Mouse (Mus musculus) spleen, adult 2 months (tissue): ENCODE measurements around the gene Kansl3.

Experiments
- CTCF ChIP-seq: fragments of 200-500 bp; IDR thresholded peaks from 2 replicates; pipeline ENCODE4 v1.5.1; 2011; ENCODE audit warnings: mild to moderate bottlenecking, inconsistent platforms; ENCODE audit not compliant: insufficient read depth, insufficient read length, insufficient replicate concordance; ENCODE audit errors: extremely low read depth
- POLR2A ChIP-seq: fragments of 200-500 bp; IDR thresholded peaks from 2 replicates; pipeline ENCODE4 v1.6.1; 2011; ENCODE audit warnings: low read depth, low read length, inconsistent platforms

- no peak for TF ChIP-seq CTCF
- TF ChIP-seq POLR2A = no peak
Observed at GRCm38 (mm10) chr1:36331743-36332142, 37.2 kb downstream of the Kansl3 start.
